Mouse (Mus musculus) kidney, postnatal 36 days (tissue): Measurements from ENCODE around the gene Zfp593.
A peak's percentile ranks its signal among the peaks of the same experiment; 100 is the strongest.
"Not testable (repeated sequence)": the region's sequence is repeated elsewhere in the genome, so short reads cannot be mapped to it uniquely, and the experiment has no call there.

Experiments
- DNase-seq, 2 experiments: peaks; one replicate each; pipeline ENCODE4 v3.0.0; 2021 to 2022; ENCODE audit warnings: mixed read lengths in 2 of 2

Zfp593 gene

GRCm38 (mm10) chr4:134245148-134245843 lies at the start of gene Zfp593:
Gene Zfp593, minus strand, starts transcription at chr4:134245592.
- DNase-seq, result peak; percentile 95 to 98

GRCm38 (mm10) chr4:134293692-134294163 lies 48.3 kb upstream of the Zfp593 start:
- no peak for DNase-seq

GRCm38 (mm10) chr4:134293061-134293691 lies 47.8 kb upstream of the Zfp593 start:
- DNase-seq, result no peak

DNA sequence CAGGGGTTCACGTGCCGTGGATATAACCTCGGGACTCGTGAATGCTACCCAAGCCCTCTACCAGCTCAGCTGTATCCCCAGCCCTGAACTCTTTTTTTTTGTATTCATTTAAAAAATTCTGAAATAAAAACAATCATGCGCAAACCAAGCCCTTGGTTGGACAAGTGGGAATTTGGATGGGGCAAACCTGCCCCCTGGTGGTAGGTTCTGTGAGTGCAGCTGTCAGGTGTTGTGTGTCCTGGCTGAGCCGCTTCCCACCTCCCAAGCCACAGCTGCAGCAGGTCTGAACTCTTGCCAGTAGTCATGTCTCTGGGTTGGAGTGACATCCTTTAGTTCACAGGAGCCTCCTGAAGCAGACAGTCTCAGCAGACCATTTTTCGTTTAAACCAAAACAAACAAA lies 46.7 kb upstream of the Zfp593 start:
- peak; percentile 68 to 88 for DNase-seq

GRCm38 (mm10) chr4:134288397-134289256 lies 43.2 kb upstream of the Zfp593 start:
- peak in 1 of 2 experiments; percentile 28 for DNase-seq

DNA sequence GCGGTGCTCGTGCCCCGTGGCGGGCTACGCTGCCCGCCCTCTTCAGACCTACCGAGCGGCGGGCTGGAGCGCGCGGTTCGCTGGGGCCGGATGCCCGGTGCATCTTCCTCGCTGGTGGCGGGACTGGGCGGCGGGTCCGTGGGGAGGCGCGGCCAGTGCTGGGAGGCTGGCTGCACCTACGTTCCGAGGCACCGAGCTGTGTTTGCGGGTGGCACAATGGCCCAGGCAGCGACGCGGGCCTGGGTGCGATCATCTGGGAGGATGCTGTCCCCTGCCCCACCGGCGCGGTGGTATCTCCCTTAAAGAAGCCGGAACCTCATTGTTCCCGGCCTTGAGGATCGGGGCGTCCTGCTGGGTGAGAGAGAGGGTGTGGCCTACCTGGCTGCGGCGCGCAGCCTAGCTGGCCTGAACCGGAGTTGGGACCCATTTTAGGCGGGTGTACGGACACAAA lies 42.2 kb upstream of the Zfp593 start, which contains the start of gene Pdik1l:
Gene Pdik1l, minus strand, starts transcription at position 321 of the 451 bp plus-strand sequence.
- peak; percentile 79 to 82 for DNase-seq

DNA sequence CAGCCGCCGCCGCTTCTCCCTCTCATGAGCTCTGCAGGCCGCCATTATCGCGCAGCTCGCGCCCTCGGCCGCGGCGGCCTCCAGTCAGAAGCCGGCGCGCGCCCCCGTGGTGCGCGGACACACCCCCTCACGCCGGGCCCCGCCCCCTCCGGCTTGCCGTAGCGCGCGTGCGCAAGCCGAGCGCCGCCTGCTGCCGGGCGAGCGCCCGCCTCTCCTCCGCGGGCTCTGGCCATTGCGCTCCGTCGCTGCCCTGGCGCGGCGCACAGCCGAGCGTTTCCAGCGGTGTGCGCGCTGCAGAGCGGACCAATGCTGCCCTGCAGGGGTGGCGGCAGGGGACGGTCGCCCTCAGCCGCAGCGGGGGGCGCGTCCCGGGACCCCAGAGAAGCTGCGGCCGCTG lies 41.8 kb upstream of the Zfp593 start:
- peak; percentile 94 to 97 for DNase-seq

- peak in 1 of 2 experiments; percentile 19 for DNase-seq
These were observed 41.1 kb upstream of the Zfp593 start for GRCm38 (mm10) chr4:134286226-134287167.

DNA sequence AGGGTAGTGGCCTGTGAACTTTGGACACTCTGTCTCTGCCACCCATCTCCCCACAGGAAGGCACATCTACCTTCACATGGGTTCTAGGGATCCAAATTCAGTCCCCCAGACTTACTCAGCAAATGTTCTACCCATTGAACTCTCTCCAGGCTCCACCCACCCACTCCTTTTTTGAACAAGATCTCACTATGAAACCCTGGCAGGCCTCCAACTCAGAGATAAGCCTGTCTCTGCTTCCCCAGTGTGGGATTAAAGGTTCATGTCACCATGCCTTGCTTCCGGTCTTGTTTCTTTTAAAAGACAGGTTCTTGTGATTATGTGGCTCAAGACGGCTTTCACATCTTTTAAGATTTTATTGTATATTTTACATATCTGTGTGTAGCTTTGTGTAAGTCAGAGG lies 39.5 kb upstream of the Zfp593 start:
- DNase-seq, result no peak

DNA sequence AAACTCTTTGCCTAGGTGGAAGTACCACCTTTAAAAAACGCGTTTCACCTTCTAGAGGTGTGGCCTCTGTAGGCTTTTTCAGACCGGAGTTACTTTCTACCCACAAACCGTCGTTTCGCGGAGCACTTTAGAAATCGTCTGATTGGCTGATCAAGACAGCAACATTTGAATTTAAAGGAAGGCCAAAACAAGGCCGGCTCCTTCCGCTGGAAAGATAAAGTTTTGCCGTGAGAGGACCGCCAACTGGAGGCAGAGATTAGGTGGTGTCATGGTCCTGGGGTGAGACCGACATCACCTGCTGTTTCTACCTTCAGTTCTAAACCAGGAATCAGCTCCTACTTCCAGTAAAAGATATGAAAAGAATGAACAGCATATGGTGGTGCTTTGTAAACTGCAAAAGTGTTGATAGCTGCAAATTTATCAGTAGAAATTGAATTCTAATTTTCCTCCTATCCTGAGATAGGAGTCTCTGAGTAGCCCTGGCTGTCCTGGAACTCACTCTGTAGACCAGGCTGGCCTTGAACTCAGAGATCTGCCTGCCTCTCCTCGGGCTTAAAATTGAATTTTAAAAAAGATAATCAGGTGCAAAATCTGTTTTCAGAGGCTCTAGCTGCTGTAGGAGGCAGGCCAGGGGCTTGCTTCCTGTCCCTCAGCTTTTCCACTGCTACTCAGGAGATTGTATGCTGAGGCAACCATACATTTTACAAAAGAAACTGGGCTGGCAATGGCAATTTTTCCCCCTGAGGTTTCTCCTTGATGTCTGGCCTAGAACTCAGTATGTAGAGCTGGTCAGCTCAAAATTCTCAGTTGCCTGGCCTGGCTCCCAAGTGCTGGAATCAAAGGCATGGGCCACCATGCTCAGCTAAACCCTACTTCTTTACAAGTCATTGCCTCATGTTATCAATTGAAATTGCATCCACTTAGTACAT lies 28.3 kb upstream of the Zfp593 start:
- no peak for DNase-seq

DNA sequence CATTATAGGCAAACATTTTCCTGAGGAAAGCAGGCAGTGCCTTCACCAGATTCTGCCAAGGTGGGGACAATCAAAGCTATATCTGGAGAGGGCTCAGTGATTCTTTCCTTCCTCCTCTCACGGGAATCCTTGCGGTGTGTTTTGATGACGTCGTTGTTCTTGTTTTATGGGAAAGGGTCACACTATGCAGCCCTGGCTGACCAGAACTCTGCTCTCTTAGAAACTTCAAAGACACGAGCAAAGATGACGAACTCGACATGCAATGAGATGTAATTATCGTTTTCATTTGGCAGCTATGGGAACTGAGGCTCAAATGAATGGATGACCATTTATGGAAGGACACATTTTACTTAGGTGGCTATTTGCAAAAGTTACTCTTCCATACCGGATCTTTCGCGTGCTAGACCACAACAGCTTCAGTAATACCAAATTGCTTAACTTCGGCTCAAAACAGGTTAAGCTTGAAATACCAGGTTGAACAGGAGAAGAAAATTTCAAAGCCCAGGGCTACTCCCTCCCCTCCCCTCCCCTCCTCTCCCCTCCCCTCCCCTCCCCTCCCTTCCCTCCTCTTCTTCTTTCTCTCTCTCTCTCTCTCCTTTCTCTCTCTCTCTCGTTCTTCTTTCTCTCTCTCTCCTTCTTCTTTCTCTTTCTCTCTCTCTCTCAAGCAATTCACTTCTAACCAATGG lies 27.5 kb upstream of the Zfp593 start:
- no peak for DNase-seq

DNA sequence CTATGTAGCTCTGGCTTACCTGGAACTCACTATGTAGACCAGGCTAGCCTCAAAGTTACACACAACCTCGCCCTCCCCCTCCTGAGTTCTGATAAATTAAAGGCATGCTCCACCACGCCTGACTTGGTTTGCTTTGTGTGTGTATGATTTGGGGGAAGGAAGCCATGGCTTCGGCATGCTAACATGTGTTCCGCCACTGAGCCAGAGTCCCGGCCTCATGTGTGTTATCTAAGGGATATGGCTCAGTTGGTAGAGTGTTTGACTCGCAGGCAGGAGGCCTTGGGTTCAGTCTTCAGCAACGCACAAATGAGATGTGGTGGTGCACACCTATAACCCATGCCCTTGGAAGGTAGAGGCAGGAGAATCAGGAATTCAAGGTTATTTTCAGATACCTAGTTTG lies 26.6 kb upstream of the Zfp593 start:
- DNase-seq, result no peak

GRCm38 (mm10) chr4:134269622-134270021 lies 24.2 kb upstream of the Zfp593 start:
- DNase-seq, result not testable (repeated sequence)

DNA sequence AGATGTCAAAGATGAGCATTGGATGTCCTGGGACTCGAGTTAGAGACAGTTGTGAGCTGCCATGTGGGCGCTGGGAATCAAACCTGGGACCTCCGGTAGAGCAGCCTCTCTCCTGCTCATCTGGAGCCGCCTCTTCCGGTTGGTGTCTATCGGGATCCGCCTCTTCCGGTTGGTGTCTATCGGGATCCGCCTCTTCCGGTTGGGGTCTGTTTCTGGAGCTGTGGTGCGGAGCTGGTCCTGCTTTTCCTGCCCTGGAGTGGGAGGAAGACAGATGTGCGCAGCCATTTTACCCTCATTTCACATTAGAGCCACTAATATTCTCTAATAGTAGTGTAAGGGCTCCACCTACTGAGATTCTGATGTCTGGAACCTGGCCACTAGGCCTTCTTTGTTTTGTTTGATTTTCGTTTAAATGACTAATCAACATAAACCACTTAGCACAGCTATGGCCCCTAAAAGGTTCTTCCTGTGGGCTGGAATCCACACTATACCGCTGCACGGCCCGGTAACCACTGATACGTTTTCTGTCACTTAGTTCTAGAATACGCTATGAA lies 22.8 kb upstream of the Zfp593 start:
- DNase-seq, result no peak

GRCm38 (mm10) chr4:134265860-134266585 lies 20.6 kb upstream of the Zfp593 start:
- peak in 1 of 2 experiments; percentile 51 for DNase-seq

DNA sequence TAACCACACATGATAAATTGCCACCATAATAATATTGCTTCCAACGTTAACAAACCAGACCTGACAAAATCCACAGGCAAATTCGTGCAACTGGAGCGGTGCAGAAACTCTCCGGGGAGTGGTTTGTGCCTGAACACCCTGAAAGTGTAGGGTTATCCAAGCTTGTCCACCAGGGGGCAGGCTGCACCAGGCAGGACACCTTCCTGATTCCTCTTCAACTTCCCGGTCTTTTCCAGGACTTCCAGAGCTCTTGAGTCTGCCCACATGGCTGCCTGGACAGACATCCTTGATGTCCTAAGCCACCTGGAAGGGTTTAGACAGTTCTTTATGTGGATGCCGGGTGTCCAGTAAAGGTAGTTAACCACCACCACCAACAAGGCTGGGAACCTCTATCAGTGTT lies 17.8 kb upstream of the Zfp593 start:
- peak; percentile 75 to 92 for DNase-seq

- DNase-seq, result peak in 1 of 2 experiments; percentile 53
These were observed 13.0 kb upstream of the Zfp593 start for GRCm38 (mm10) chr4:134258354-134258753.

DNA sequence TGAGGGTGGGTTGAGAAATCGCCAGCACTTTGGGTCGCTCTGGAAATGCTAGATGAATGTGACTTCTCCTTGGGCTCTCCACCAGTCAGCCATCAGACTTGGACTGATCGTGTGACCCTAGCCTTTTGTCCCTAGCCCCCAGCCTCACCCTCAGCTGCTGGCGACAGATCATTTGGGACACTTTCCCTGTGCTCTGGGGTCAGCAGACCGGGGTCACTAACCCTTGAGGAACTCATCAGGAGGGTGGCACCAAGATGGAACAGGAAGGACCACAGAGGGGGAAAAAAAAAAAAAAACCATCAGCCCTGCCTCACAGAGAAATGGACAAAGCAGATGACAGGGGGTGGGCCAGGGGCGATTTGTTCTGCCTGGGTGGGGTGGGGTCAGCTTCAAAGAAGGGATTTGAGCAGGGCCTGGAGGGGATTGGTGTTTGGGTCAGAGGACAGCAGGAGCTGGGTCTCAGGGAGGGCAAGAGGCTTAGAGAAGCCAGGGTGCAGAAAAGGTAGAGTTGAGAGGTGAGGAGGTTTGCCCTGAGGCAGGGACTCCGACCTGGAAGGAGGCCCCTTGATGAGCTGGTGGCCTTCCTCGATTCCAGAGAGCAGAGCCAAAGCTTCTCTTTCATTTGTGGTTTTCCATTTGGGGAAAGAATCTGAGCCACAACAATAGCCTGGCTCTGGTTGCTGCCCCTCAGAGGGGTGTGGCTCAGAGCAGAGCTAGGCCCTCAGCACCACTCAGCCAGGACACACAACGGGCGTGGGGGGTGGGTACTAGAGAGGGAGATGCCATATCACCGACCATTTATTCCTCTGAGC lies 12.0 kb upstream of the Zfp593 start:
- DNase-seq, result peak in 1 of 2 experiments; percentile 33
